Mouse (Mus musculus) neural tube, embryonic 15.5 days (tissue): Measurements from ENCODE around the gene Prr19. TPM values are rescaled to one million over a fixed set of nuclear protein-coding genes. Genes with fewer than 3 reads are reported as not detected.
A peak's percentile ranks its signal among the peaks of the same experiment; 100 is the strongest.
"Not testable (repeated sequence)": the region's sequence is repeated elsewhere in the genome, so short reads cannot be mapped to it uniquely, and the experiment has no call there.

Experiments used
- ATAC-seq: fragments of 200-750 bp; cut with Nextera tagmentation; 2 replicates; pipeline ENCODE4 v1.8.0; 2017; ENCODE audit warnings: mild to moderate bottlenecking, moderate TSS enrichment, moderate library complexity; ENCODE audit not compliant: low FRiP score
- H3K27ac ChIP-seq: fragments of 300-500 bp; sonication (generic); replicated peaks from 2 replicates; pipeline ENCODE4 v1.5.1; 2015; ENCODE audit warnings: mild to moderate bottlenecking, inconsistent platforms
- H3K27me3 ChIP-seq: fragments of 300-500 bp; sonication (generic); replicated peaks from 2 replicates; pipeline ENCODE4 v1.6.1; 2015; ENCODE audit warnings: inconsistent platforms
- H3K36me3 ChIP-seq: fragments of 300-500 bp; sonication (generic); 2 replicates; pipeline ENCODE4 v1.6.1; 2015; ENCODE audit warnings: inconsistent platforms
- H3K4me1 ChIP-seq: fragments of 300-500 bp; sonication (generic); 2 replicates; pipeline ENCODE4 v1.6.1; 2015; ENCODE audit warnings: inconsistent platforms
- H3K4me2 ChIP-seq: fragments of 300-500 bp; sonication (generic); 2 replicates; pipeline ENCODE4 v1.6.1; 2015; ENCODE audit warnings: inconsistent platforms, mild to moderate bottlenecking, moderate library complexity
- H3K4me3 ChIP-seq: fragments of 300-500 bp; sonication (generic); replicated peaks from 2 replicates; pipeline ENCODE4 v1.5.1; 2015; ENCODE audit warnings: mild to moderate bottlenecking, inconsistent platforms
- H3K9ac ChIP-seq: fragments of 300-500 bp; sonication (generic); replicated peaks from 2 replicates; pipeline ENCODE4 v1.6.1; 2015; ENCODE audit warnings: mild to moderate bottlenecking, inconsistent platforms
- H3K9me3 ChIP-seq: fragments of 300-500 bp; sonication (generic); replicated peaks from 2 replicates; pipeline ENCODE4 v1.6.1; 2016; ENCODE audit warnings: inconsistent platforms
- WGBS: fragments of 180-500 bp; shearing (Covaris S2); methylation state at CpG from one replicate; pipeline ENCODE4 v1.1.7; 2015; ENCODE audit warnings: mixed read lengths; 5-methylcytosine and 5-hydroxymethylcytosine counted together
- polyA plus RNA-seq: library from polyadenylated mRNA; unstranded; fragments of >200 nt; fragmentation: Nextera tagmentation; extraction: Ambion mirVana; gene quantifications from 2 replicates; pipeline ENCODE4 v1.2.1, GENCODE M21; 2015

Gene Prr19
- polyA plus RNA-seq: 3.0 and 3.5 TPM in 2 replicates

- Histone ChIP-seq H3K4me3 (no peak within 1 kb of the TSS), H3K9me3 (no peaks in the 10 kb centered on the region), H3K4me2 (peak within 1 kb of the TSS; percentile 30; the same call in 1 of the 2 replicates), H3K36me3 (0 out of 2 replicates have a peak, but pooled peaks cover 2% of the 10 kb centered on the region), H3K27ac (no peak within 1 kb of the TSS), H3K27me3 (no peaks in the 10 kb centered on the region), H3K4me1 (peaks cover 29% of the 10 kb centered on the region), H3K9ac (no peak within 1 kb of the TSS)
- ATAC-seq: no peak
- 64% methylated on average over 19 of the region's 19 CpGs for WGBS
These were observed at the start of gene Prr19 for GRCm38 (mm10) chr7:25301063-25301462. Prr19 (plus strand) TSS chr7:25301411.

DNA sequence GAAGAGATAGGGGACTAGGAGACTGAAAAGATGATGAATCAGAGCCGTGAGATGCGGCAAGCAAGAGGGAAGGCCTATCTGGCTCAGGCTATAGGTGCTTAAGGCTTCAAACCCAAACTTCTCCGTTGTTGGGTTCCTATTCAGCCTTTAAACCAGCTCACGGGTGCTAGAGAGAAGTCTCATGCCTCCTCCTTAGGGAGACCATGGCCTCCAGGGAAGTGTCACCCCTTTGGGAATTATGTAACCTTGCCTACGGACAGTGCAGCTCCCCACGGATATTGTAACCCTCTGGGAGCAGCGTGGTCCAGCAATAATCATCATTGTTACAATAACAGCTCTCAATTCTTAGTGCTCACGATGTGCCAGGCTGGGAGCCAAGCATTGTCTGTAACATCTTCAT is 49.4 kb upstream of the Prr19 start:
- no peaks in the 10 kb centered on the region for H3K36me3 ChIP-seq
- H3K27me3 ChIP-seq: no peaks in the 10 kb centered on the region
- 11% methylated on average over 8 of the region's 8 CpGs for WGBS
- H3K9ac ChIP-seq: peak overlapping the region; percentile 70
- H3K27ac ChIP-seq: peak overlapping the region; percentile 90
- H3K4me3 ChIP-seq: peak overlapping the region; percentile 85
- H3K4me1 ChIP-seq: peaks cover 53% of the 10 kb centered on the region
- peak overlapping the region; percentile 96 for H3K4me2 ChIP-seq
- H3K9me3 ChIP-seq: no peaks in the 10 kb centered on the region
- no peak for ATAC-seq

GRCm38 (mm10) chr7:25261896-25262295 is 39.3 kb upstream of the Prr19 start:
- Histone ChIP-seq H3K27ac (no peak overlapping the region), H3K4me3 (no peak overlapping the region), H3K27me3 (no peaks in the 10 kb centered on the region), H3K9ac (no peak overlapping the region), H3K36me3 (no peaks in the 10 kb centered on the region), H3K4me2 (no peak overlapping the region), H3K9me3 (no peaks in the 10 kb centered on the region), H3K4me1 (peaks cover 2% of the 10 kb centered on the region)
- ATAC-seq: no peak
- 84% methylated on average over 1 of the region's 1 CpGs for WGBS

GRCm38 (mm10) chr7:25263968-25264870 is 37.0 kb upstream of the Prr19 start:
- Histone ChIP-seq H3K36me3 (no peaks in the 10 kb centered on the region), H3K9me3 (no peaks in the 10 kb centered on the region), H3K4me2 (no peak overlapping the region), H3K27ac (no peak overlapping the region), H3K4me3 (no peak overlapping the region), H3K4me1 (peaks cover 12% of the 10 kb centered on the region), H3K27me3 (no peaks in the 10 kb centered on the region), H3K9ac (no peak overlapping the region)
- ATAC-seq: no peak
- WGBS: 24% methylated on average over 17 of the region's 17 CpGs

GRCm38 (mm10) chr7:25265743-25266142 is 35.5 kb upstream of the Prr19 start:
- not testable (repeated sequence) for H3K4me2 ChIP-seq, H3K4me3 ChIP-seq, H3K27ac ChIP-seq, H3K9ac ChIP-seq, H3K36me3 ChIP-seq, H3K27me3 ChIP-seq, H3K9me3 ChIP-seq, ATAC-seq
- 89% methylated on average over 5 of the region's 5 CpGs for whole genome bisulfite sequencing
- H3K4me1 ChIP-seq: peaks cover 26% of the 10 kb centered on the region

DNA sequence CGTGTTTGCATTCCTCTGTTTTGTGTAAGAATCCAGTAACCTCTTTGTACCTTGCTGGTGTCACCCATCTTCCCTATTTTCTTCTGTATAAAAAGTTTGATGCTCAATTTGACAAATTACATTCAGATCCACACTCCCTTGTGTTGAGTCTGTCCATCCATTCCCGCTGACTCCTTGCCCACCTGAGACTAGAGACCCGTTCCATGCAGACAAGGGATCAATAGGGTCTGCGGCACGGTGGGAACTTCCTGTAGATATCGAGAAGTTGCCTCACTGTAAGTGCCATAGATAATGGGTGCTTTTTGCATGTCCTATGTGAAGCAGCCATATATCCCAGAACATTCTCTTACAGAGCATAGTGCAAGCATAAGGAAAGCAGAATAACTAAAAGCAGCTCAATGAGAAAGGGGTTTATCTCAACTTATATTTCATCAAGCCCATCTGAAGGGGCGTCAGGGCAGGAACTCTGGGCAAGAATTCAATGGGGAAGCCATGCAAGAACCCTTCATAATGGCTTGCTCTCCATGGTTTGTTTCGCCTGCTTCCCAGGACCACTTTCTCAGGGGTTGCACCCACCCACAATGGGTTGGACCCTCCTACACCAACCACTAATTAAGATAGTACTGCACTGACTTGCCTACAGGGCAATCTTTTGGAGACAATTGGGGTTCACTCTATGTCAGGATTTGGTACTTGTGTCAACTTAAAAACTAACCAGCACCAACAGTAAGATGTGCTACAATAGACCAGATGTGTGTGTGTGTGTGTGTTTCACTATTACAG is 34.8 kb upstream of the Prr19 start:
- Histone ChIP-seq H3K4me2 (peak overlapping the region; percentile 86), H3K27ac (no peak overlapping the region), H3K9me3 (no peaks in the 10 kb centered on the region), H3K4me3 (peak overlapping the region; percentile 69), H3K36me3 (0 out of 2 replicates have a peak, but pooled peaks cover 3% of the 10 kb centered on the region), H3K4me1 (peaks cover 32% of the 10 kb centered on the region), H3K9ac (0 out of 2 replicates have a peak overlapping the region, but pooled peaks have one; percentile 37), H3K27me3 (no peaks in the 10 kb centered on the region)
- ATAC-seq: no peak
- WGBS: 94% methylated on average over 8 of the region's 8 CpGs

DNA sequence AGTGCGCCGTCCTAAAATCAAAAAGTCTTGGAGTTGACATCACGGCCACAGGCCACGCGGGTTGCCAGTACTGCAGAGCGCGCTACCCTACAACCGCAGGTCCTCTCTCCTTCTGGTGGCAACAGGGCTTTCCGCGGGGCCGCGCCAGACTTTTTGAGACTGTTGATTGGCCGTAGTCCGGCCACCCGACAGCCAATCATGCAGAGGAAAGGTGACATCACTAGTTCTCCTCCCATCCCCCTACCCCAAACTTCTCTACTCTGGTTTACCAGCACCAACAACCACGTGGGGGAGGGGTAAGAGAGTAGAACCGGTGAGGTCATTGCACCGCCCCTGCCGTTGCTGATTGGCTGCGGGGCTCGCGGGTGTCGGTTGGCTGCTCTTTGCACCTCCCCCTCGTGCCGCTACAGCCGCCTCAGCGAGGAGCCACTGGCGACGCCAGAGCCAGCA is 33.9 kb upstream of the Prr19 start, which contains the start of gene Cic:
Cic (plus strand) TSS at position 404 of the 450 bp plus-strand sequence.
- peak within 1 kb of the TSS; percentile 78 for H3K9ac ChIP-seq
- peaks cover 32% of the 10 kb centered on the region for H3K4me1 ChIP-seq
- H3K4me3 ChIP-seq: peak within 1 kb of the TSS; percentile 69
- peak; percentile 92 for ATAC-seq
- peak within 1 kb of the TSS; percentile 97 for H3K27ac ChIP-seq
- H3K4me2 ChIP-seq: peak within 1 kb of the TSS; percentile 86
- no peaks in the 10 kb centered on the region for H3K9me3 ChIP-seq
- under 1% methylated on average over 29 of the region's 29 CpGs for WGBS
- H3K27me3 ChIP-seq: no peaks in the 10 kb centered on the region
- H3K36me3 ChIP-seq: peaks cover 12% of the 10 kb centered on the region

DNA sequence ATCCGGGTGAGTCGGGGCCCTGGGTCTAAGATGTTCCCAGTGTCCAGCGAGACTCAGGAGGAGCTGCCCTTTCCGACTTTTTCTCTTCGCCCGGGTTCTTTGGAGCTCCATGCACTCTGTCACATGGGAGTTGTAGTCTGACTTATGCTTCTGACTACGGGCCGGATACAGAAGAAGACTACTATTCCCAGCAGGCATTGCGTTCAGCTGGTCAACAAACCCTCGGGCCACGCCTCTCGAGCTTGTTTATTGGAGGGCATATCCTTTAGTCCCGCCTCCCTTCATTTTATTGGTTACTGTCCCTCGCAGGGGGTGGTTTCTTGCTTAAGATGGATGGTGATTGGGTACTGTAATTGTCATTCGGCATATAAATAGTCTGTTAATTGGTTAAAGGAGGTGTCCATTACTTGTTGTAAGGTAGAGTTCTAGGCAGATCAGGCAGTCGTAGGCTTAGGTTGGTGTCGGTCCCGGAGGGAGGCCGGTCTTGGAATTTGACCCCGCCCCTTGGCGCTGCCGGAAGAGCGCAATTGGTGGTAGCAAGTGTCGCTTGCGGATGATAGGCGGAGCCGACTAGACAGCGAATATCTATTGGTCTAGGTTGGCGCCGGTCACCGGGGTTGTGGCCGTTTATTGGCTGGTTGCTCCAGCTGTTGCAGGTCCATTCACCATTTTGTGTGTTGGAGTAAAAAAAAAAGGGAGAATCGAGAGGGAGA is 33.3 kb upstream of the Prr19 start:
- Histone ChIP-seq H3K27me3 (no peaks in the 10 kb centered on the region), H3K9ac (peak overlapping the region; percentile 78), H3K27ac (peak overlapping the region; percentile 97), H3K4me3 (peak overlapping the region; percentile 69), H3K4me1 (peaks cover 32% of the 10 kb centered on the region), H3K36me3 (peaks cover 18% of the 10 kb centered on the region), H3K4me2 (peak overlapping the region; percentile 86), H3K9me3 (no peaks in the 10 kb centered on the region)
- peak; percentile 95 for ATAC-seq
- under 1% methylated on average over 33 of the region's 33 CpGs for WGBS

GRCm38 (mm10) chr7:25268588-25268987 is 32.6 kb upstream of the Prr19 start:
- WGBS: 5% methylated on average over 7 of the region's 7 CpGs
- H3K4me1 ChIP-seq: peaks cover 38% of the 10 kb centered on the region
- no peak for ATAC-seq

GRCm38 (mm10) chr7:25269029-25269428 is 32.2 kb upstream of the Prr19 start:
- Histone ChIP-seq H3K9me3 (no peaks in the 10 kb centered on the region), H3K9ac (peak overlapping the region; percentile 78), H3K4me3 (peak overlapping the region; percentile 69), H3K27ac (peak overlapping the region; percentile 90), H3K4me2 (peak overlapping the region; percentile 86), H3K36me3 (peaks cover 26% of the 10 kb centered on the region), H3K4me1 (peaks cover 42% of the 10 kb centered on the region), H3K27me3 (no peaks in the 10 kb centered on the region)
- 52% methylated on average over 4 of the region's 4 CpGs for WGBS
- no peak for ATAC-seq

More at GRCm38 (mm10) chr7:25268588-25268987, 32.6 kb upstream of the Prr19 start:
- peaks cover 25% of the 10 kb centered on the region for H3K36me3 ChIP-seq
- H3K4me2 ChIP-seq: peak overlapping the region; percentile 86
- no peaks in the 10 kb centered on the region for H3K27me3 ChIP-seq
- H3K9me3 ChIP-seq: no peaks in the 10 kb centered on the region
- peak overlapping the region; percentile 90 for H3K27ac ChIP-seq
- H3K4me3 ChIP-seq: peak overlapping the region; percentile 69
- peak overlapping the region; percentile 78 for H3K9ac ChIP-seq
